Mouse (Mus musculus) kidney, embryonic 16.5 days (tissue): ENCODE results near the gene Sel1l3. TPM values are rescaled to one million over a fixed set of nuclear protein-coding genes. Genes with fewer than 3 reads are reported as not detected.
A peak's percentile ranks its signal among the peaks of the same experiment; 100 is the strongest.

ENCODE experiments used
- ATAC-seq: fragments of 200-750 bp; cut with Nextera tagmentation; 2 replicates; pipeline ENCODE4 v1.8.0; 2017; ENCODE audit warnings: moderate TSS enrichment; ENCODE audit not compliant: low FRiP score, low TSS enrichment
- H3K27ac ChIP-seq: fragments of 300-500 bp; sonication (generic); 2 replicates; pipeline ENCODE4 v1.5.1; 2014; ENCODE audit warnings: low read length
- H3K27me3 ChIP-seq: fragments of 300-500 bp; sonication (generic); 2 replicates; pipeline ENCODE4 v1.6.1; 2014; ENCODE audit warnings: low read length, control low read depth, mixed read lengths; ENCODE audit not compliant: insufficient read depth
- H3K36me3 ChIP-seq: fragments of 300-500 bp; sonication (generic); 2 replicates; pipeline ENCODE4 v1.6.1; 2014; ENCODE audit warnings: low read length, control low read depth, mixed read lengths; ENCODE audit not compliant: insufficient read depth
- H3K4me1 ChIP-seq: fragments of 300-500 bp; sonication (generic); 2 replicates; pipeline ENCODE4 v1.6.1; 2014; ENCODE audit warnings: low read length, control low read depth, mixed read lengths; ENCODE audit not compliant: insufficient read depth
- H3K4me2 ChIP-seq: fragments of 300-500 bp; sonication (generic); replicated peaks from 2 replicates; pipeline ENCODE4 v1.6.1; 2014; ENCODE audit warnings: low read depth, low read length
- H3K4me3 ChIP-seq: fragments of 300-500 bp; sonication (generic); 2 replicates; pipeline ENCODE4 v1.5.1; 2014; ENCODE audit warnings: mild to moderate bottlenecking, low read length
- H3K9ac ChIP-seq: fragments of 300-500 bp; sonication (generic); replicated peaks from 2 replicates; pipeline ENCODE4 v1.6.1; 2014; ENCODE audit warnings: low read length
- H3K9me3 ChIP-seq: fragments of 300-500 bp; sonication (generic); 2 replicates; pipeline ENCODE4 v1.6.1; 2016; ENCODE audit warnings: low read length, control low read depth
- WGBS: fragments of 180-500 bp; shearing (Covaris S2); extraction: QIAGEN DNeasy Blood & Tissue Kit; methylation state at CpG from one replicate; pipeline ENCODE4 v1.1.7; 2014; 5-methylcytosine and 5-hydroxymethylcytosine counted together
- polyA plus RNA-seq: library from polyadenylated mRNA; unstranded; fragments of >200 nt; fragmentation: Nextera tagmentation; extraction: Ambion mirVana; gene quantifications from 2 replicates; pipeline ENCODE4 v1.2.1, GENCODE M21; 2015

Gene Sel1l3
- polyA plus RNA-seq, 1 experiment from 2014 or later = 18.9 TPM

GRCm38 (mm10) chr5:53112942-53113341, 100.8 kb downstream of the Sel1l3 start:
- peaks cover 12% of the 10 kb centered on the region; the same call in 1 of the 2 replicates for H3K36me3 ChIP-seq
- H3K4me1 ChIP-seq = peaks cover 26% of the 10 kb centered on the region
- no peak overlapping the region for H3K27ac ChIP-seq
- no peak overlapping the region for H3K9ac ChIP-seq
- 75% methylated on average over 5 of the region's 5 CpGs for WGBS
- ATAC-seq = no peak
- no peak overlapping the region for H3K4me3 ChIP-seq
- peaks cover 5% of the 10 kb centered on the region for H3K9me3 ChIP-seq
- no peaks in the 10 kb centered on the region for H3K27me3 ChIP-seq
- H3K4me2 ChIP-seq = no peak overlapping the region

GRCm38 (mm10) chr5:53111036-53111435, 102.7 kb downstream of the Sel1l3 start:
- 0 out of 2 replicates have a peak, but pooled peaks have one; percentile 37 for ATAC-seq
- H3K4me3 ChIP-seq = no peak overlapping the region
- peak overlapping the region; percentile 82 for H3K27ac ChIP-seq
- 46% methylated on average over 5 of the region's 5 CpGs for WGBS
- peaks cover 34% of the 10 kb centered on the region for H3K4me1 ChIP-seq
- no peaks in the 10 kb centered on the region for H3K27me3 ChIP-seq
- no peak overlapping the region for H3K9ac ChIP-seq
- H3K36me3 ChIP-seq = peaks cover 12% of the 10 kb centered on the region; the same call in 1 of the 2 replicates
- H3K4me2 ChIP-seq = 0 out of 2 replicates have a peak overlapping the region, but pooled peaks have one; percentile 14
- H3K9me3 ChIP-seq = peaks cover 5% of the 10 kb centered on the region

- no peak overlapping the region for H3K4me3 ChIP-seq
- no peak overlapping the region for H3K4me2 ChIP-seq
- H3K9ac ChIP-seq = no peak overlapping the region
- no peaks in the 10 kb centered on the region for H3K27me3 ChIP-seq
- ATAC-seq = peak; percentile 60; the same call in 1 of the 2 replicates
- H3K9me3 ChIP-seq = peaks cover 5% of the 10 kb centered on the region
- peaks cover 36% of the 10 kb centered on the region for H3K4me1 ChIP-seq
- peak overlapping the region; percentile 82 for H3K27ac ChIP-seq
- H3K36me3 ChIP-seq = peaks cover 12% of the 10 kb centered on the region; the same call in 1 of the 2 replicates
- WGBS = 62% methylated on average over 4 of the region's 4 CpGs
These were observed 103.5 kb downstream of the Sel1l3 start for GRCm38 (mm10) chr5:53110225-53110624.

- Histone ChIP-seq H3K27ac (0 out of 2 replicates have a peak overlapping the region, but pooled peaks have one; percentile 13), H3K4me1 (peaks cover 45% of the 10 kb centered on the region), H3K36me3 (peaks cover 8% of the 10 kb centered on the region; the same call in 1 of the 2 replicates), H3K4me2 (no peak overlapping the region), H3K4me3 (no peak overlapping the region), H3K9ac (no peak overlapping the region), H3K27me3 (no peaks in the 10 kb centered on the region), H3K9me3 (peaks cover 5% of the 10 kb centered on the region)
- 82% methylated on average over 1 of the region's 1 CpGs for WGBS
- no peak for ATAC-seq
These were observed 105.1 kb downstream of the Sel1l3 start for GRCm38 (mm10) chr5:53108668-53109067.

GRCm38 (mm10) chr5:53108026-53108425, 105.7 kb downstream of the Sel1l3 start:
- Histone ChIP-seq H3K9ac (no peak overlapping the region), H3K4me2 (no peak overlapping the region), H3K27me3 (no peaks in the 10 kb centered on the region), H3K36me3 (peaks cover 2% of the 10 kb centered on the region; the same call in 1 of the 2 replicates), H3K4me3 (no peak overlapping the region), H3K27ac (no peak overlapping the region), H3K9me3 (peaks cover 2% of the 10 kb centered on the region; the same call in 1 of the 2 replicates), H3K4me1 (peaks cover 52% of the 10 kb centered on the region)
- 77% methylated on average over 9 of the region's 9 CpGs for WGBS
- ATAC-seq = no peak

GRCm38 (mm10) chr5:53106731-53107130, 107.0 kb downstream of the Sel1l3 start:
- 43% methylated on average over 4 of the region's 4 CpGs for WGBS
- H3K27ac ChIP-seq = no peak overlapping the region

GRCm38 (mm10) chr5:53106125-53106524, 107.6 kb downstream of the Sel1l3 start:
- no peak overlapping the region for H3K4me3 ChIP-seq
- WGBS = 63% methylated on average over 4 of the region's 4 CpGs
- no peak overlapping the region for H3K9ac ChIP-seq
- ATAC-seq = no peak
- no peaks in the 10 kb centered on the region for H3K36me3 ChIP-seq
- H3K27ac ChIP-seq = no peak overlapping the region
- H3K4me2 ChIP-seq = no peak overlapping the region
- H3K9me3 ChIP-seq = no peaks in the 10 kb centered on the region
- no peaks in the 10 kb centered on the region for H3K27me3 ChIP-seq
- peaks cover 57% of the 10 kb centered on the region for H3K4me1 ChIP-seq

More at GRCm38 (mm10) chr5:53106731-53107130, 107.0 kb downstream of the Sel1l3 start:
- Histone ChIP-seq H3K9me3 (no peaks in the 10 kb centered on the region), H3K27me3 (no peaks in the 10 kb centered on the region), H3K36me3 (no peaks in the 10 kb centered on the region), H3K4me2 (no peak overlapping the region), H3K9ac (no peak overlapping the region), H3K4me1 (peaks cover 59% of the 10 kb centered on the region), H3K4me3 (no peak overlapping the region)
- ATAC-seq = no peak

GRCm38 (mm10) chr5:53105716-53106115, 108.0 kb downstream of the Sel1l3 start:
- Histone ChIP-seq H3K4me1 (peaks cover 53% of the 10 kb centered on the region), H3K27me3 (no peaks in the 10 kb centered on the region), H3K27ac (no peak overlapping the region), H3K36me3 (no peaks in the 10 kb centered on the region), H3K4me2 (no peak overlapping the region), H3K9ac (no peak overlapping the region), H3K9me3 (no peaks in the 10 kb centered on the region), H3K4me3 (no peak overlapping the region)
- 59% methylated on average over 8 of the region's 8 CpGs for WGBS
- ATAC-seq = no peak

GRCm38 (mm10) chr5:53104177-53104855, 109.4 kb downstream of the Sel1l3 start:
- Histone ChIP-seq H3K9ac (no peak overlapping the region), H3K27me3 (no peaks in the 10 kb centered on the region), H3K4me2 (no peak overlapping the region), H3K36me3 (no peaks in the 10 kb centered on the region), H3K9me3 (no peaks in the 10 kb centered on the region), H3K4me3 (no peak overlapping the region), H3K4me1 (peaks cover 42% of the 10 kb centered on the region), H3K27ac (peak overlapping the region; percentile 70)
- peak; percentile 54 for ATAC-seq
- 35% methylated on average over 13 of the region's 13 CpGs for WGBS

- no peak overlapping the region for H3K9ac ChIP-seq
- H3K4me3 ChIP-seq = no peak overlapping the region
- no peaks in the 10 kb centered on the region for H3K36me3 ChIP-seq
- no peaks in the 10 kb centered on the region for H3K27me3 ChIP-seq
- peaks cover 35% of the 10 kb centered on the region for H3K4me1 ChIP-seq
- 52% methylated on average over 12 of the region's 12 CpGs for WGBS
- no peaks in the 10 kb centered on the region for H3K9me3 ChIP-seq
- H3K4me2 ChIP-seq = no peak overlapping the region
- H3K27ac ChIP-seq = no peak overlapping the region
- ATAC-seq = peak; percentile 43; the same call in 1 of the 2 replicates
These were observed 111.8 kb downstream of the Sel1l3 start for GRCm38 (mm10) chr5:53101848-53102473.
